Mouse (Mus musculus): ENCODE results near the gene Ceacam20.
"Not testable (repeated sequence)": the region's sequence is repeated elsewhere in the genome, so short reads cannot be mapped to it uniquely, and the experiment has no call there.

The Ceacam20 gene

GRCm38 (mm10) chr7:19964985-19965579, at the start of gene Ceacam20:
Gene Ceacam20, plus strand, starts transcription at chr7:19965412.
- no peak for DNase-seq (ENCODE audit: low spot score in 2 of 2)

- DNase-seq (ENCODE audit: low spot score in 2 of 2) = no peak
These were observed 45.1 kb upstream of the Ceacam20 start for GRCm38 (mm10) chr7:19920166-19920505.

DNA sequence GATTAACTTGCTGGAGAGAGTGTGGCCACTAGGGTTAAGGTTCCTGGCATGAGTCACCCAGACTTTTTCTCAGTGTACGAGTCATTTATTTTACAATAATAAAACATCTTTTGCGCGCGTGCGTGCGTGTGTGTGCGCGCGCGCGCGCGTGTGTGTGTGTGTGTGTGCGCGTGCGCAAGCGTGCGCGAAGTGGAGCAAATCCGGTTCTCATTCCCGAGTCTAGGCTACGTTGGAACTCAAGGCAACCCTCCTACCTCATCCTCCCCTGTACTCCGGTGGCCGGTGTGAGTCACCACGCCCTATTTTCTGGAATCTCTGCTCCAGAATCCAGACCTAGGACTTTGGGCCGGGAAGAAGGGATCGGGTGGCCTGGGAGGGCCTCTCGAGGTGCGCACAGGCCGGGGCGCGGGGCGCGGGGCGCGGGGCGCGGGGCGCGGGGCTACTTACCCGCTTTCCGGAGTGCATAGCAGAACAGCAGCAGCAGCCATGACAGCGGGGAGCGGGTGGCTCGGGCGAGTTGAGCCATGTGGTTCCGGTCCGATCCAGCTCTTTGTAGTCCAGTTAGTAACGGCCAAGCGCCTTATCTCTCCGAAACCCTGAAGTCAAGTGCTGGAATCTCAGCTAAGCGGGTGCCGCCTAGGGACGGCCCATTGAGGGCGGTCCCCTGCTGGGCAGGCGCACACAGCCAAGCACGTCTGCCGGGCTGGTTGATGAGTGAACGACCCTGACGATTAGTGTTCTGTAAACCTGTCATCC, 44.5 kb upstream of the Ceacam20 start, which contains the start of gene Pvr:
Gene Pvr (minus strand): TSS at position 655 of the 756 bp plus-strand sequence.
- peak; percentile 59 to 64 for DNase-seq (ENCODE audit: low spot score in 2 of 2)

- no peak for DNase-seq (ENCODE audit: low spot score in 2 of 2)
These were observed 41.9 kb upstream of the Ceacam20 start for GRCm38 (mm10) chr7:19923354-19923753.

DNA sequence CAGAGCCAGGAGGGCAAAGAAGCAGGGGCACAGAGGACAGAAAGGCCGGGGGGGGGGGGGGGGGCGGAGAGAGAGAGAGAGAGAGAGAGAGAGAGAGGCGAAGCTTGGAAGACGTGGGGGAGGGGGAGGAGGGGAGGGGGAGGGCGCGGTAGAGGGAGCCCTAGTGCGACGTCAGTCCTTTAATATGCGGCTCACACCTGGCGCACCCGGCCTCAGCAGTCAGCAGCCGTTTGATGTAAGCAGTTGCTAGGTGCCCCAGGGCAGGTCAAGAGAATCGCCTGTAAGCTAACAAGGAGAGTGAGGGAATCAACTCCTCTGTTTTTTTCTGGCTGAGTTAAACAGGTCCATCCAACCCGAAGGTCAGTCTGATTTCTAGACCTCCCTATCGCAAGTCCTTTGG, 41.4 kb upstream of the Ceacam20 start:
- no peak for DNase-seq (ENCODE audit: low spot score in 2 of 2)

DNA sequence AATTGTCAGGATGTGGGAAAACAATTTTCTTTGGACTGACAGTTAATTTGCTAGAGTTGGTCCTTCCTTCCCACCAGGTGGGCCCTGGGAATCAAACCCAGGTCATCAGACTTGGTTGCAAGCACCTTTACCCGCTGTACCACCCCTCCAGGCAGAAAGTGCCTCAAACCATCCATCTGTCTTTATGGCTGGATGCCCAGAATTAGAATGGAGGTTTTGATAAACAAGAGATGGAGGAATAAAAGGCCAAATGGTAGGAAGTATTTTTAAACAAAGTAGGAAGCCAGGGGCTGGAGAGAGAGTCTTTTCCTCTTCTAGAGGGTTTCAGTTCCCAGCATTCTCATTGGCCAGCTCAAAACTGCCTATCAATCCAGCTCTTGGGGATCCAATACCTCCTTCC, 39.8 kb upstream of the Ceacam20 start:
- DNase-seq (ENCODE audit: low spot score in 2 of 2) = no peak

GRCm38 (mm10) chr7:19926849-19927480, 38.2 kb upstream of the Ceacam20 start:
- no peak for DNase-seq (ENCODE audit: low spot score in 2 of 2)

- no peak for DNase-seq (ENCODE audit: low spot score in 2 of 2)
These were observed 36.7 kb upstream of the Ceacam20 start for GRCm38 (mm10) chr7:19928486-19928885.

- not testable (repeated sequence) for DNase-seq (ENCODE audit: low spot score in 2 of 2)
These were observed 34.7 kb upstream of the Ceacam20 start for GRCm38 (mm10) chr7:19930481-19930880.

GRCm38 (mm10) chr7:19932133-19932876, 32.9 kb upstream of the Ceacam20 start:
- no peak for DNase-seq (ENCODE audit: low spot score in 2 of 2)

GRCm38 (mm10) chr7:19932877-19933809, 32.1 kb upstream of the Ceacam20 start:
- DNase-seq (ENCODE audit: low spot score in 2 of 2) = peak; percentile 67 to 76

DNA sequence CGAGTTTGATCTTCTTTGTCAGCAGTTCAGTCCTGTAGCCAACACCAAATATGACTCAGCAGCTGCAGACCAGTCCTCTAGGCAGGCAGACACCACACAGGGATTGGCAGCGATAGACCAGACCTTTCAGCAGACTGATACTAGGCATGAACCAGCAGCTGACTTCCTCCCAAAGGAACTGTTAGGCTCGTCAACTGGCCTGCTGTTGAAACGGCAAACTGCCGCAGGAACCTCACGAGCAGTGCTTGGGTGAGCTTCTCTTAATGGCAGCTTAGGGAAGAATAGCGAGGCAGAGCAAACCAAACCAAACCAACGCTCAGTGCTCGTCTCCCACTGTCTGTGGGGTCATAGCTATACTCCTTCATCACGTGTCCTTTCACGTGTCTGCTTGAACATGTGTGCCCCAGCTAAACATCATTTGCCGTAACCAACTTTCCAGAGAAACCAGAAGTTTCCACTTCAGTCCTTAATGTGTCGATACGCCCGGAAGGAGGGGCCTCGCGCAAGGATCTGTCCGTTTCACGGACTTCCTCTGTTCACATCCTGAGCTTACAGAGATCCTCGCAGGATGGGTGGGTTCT, 30.0 kb upstream of the Ceacam20 start:
- DNase-seq (ENCODE audit: low spot score in 2 of 2) = no peak

- no peak for DNase-seq (ENCODE audit: low spot score in 2 of 2)
These were observed 29.3 kb upstream of the Ceacam20 start for GRCm38 (mm10) chr7:19935961-19936360.

- DNase-seq (ENCODE audit: low spot score in 2 of 2) = no peak
These were observed 27.9 kb upstream of the Ceacam20 start for GRCm38 (mm10) chr7:19937229-19937821.

DNA sequence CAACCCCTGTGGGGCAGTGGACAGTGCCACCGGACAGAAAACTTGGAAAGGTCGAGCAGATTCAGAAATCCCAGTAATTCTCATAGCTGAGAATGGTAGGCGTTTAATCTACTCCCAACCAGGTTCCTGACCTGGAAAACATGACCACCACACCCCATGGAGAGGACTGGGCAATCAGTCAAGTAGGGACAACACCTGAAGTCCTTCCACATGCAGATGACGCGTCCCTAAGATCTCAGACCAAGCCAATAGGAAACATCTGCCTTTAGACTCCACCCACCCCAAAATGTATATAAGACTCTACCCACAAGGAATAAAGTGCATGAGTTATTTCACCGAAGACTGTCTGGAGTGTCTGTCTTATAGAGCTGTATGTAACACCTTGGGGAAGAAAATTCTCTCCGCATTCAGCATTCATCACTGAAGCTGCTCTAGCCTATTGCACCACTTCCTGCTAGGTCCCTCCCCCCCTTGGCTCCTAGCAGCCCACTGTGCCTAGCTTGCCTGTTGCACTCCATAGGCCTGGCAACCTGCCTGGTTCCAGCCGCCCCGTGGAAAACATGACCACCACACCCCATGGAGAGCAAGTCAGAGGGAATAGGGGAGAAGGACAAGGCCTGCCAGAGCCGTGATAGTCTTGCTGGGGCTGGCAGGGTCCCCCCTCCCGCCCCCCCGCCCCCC, 25.5 kb upstream of the Ceacam20 start:
- no peak for DNase-seq (ENCODE audit: low spot score in 2 of 2)

DNA sequence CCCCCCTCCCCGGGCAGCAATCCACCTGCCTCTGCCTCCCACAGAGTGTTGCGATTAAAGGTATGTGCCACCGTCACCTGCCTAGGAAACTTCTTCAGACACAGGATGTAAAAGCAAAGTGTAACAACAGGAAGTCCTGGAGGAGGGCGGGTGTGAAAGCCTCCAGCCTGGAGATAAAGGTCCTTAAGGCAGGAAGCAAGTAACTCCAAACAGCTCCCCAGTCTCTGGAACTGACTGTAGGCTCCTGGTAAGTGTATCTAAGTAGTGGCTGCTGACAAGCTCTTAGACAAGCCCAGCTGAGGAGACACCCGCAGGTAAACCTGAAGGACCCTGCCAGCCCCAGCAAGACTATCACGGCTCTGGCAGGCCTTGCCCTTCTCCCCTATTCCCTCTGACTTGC, 25.0 kb upstream of the Ceacam20 start:
- no peak for DNase-seq (ENCODE audit: low spot score in 2 of 2)

DNA sequence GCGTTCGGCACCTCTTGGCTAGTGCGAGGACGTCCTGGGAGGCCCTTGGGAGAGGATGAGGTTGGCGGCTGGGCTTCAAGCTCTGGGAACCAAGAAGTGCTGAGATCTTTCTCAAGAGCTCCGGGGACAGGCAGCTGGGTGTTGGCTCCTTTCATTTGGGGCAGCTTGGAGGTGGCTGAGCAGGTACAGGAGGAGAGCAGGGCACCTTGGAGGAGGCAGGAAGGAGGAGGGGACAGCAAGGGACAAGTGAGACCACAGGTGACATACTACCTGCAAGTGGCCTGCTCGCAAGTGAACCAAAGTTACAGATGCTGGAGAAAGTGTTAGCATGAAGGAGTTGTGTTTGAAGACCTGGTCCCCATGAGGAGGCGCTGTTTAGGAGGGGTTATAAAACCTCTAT, 20.5 kb upstream of the Ceacam20 start:
- no peak for DNase-seq (ENCODE audit: low spot score in 2 of 2)

- no peak for DNase-seq (ENCODE audit: low spot score in 2 of 2)
These were observed 20.0 kb upstream of the Ceacam20 start for GRCm38 (mm10) chr7:19945201-19945600.

GRCm38 (mm10) chr7:19945821-19946515, 19.2 kb upstream of the Ceacam20 start:
- no peak for DNase-seq (ENCODE audit: low spot score in 2 of 2)

All from frontal cortex, postnatal 14 days (tissue).